23 mouse cellular contexts compared by ENCODE assay signal in the genomic region with DNA sequence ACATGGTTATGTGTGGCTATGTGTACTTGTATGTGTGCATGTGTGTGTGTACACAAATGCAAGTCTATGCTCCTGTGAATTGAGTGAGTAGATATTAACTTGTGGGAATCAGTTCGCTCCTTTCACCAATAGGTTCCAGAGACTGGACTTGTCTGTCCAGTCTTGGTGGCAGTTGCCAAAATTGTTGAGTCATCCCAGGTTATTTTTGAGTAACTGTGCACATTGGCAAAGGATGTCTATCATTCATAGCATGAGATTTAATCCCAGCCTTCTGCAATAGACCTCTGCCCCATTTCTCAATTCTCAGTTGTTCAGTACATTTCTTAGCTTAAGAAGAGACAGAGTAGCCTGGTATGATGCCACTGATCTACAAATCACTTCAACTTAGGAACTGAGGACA. TPM values are rescaled to one million over a fixed set of nuclear protein-coding genes. Genes with fewer than 3 reads are reported as not detected.
"Had no signal": no experiment of that assay in that cellular context is flagged by ENCODE, and none has a peak within 500 bp of the region (broad histone marks: within the 10 kb centered on the region; RNA-seq: fewer than 3 reads in every experiment).

No protein-coding gene starts in this region.

- DNase-seq: kidney, adult 9 months; kidney, postnatal 4 days; liver, embryonic 13.5 days; liver, postnatal 0 days; lung, postnatal 14 days; right cerebral cortex, postnatal 14 days; thymus, postnatal 36 days had no signal

- H3K27me3 ChIP-seq: liver, embryonic 13.5 days; lung, embryonic 15.5 days; midbrain, embryonic 13.5 days had no signal

- H3K4me1 ChIP-seq: limb, embryonic 10.5 days; liver, embryonic 13.5 days; lung, embryonic 15.5 days; midbrain, embryonic 13.5 days had no signal

- H3K27ac ChIP-seq: kidney, postnatal 0 days; layer of hippocampus, adult 2 months; limb, embryonic 10.5 days; liver, embryonic 13.5 days; lung, embryonic 15.5 days; macrophage; midbrain, embryonic 13.5 days had no signal

- H3K9ac ChIP-seq: liver, embryonic 13.5 days; liver, postnatal 0 days; lung, embryonic 15.5 days; midbrain, embryonic 13.5 days had no signal

- H3K36me3 ChIP-seq: limb, embryonic 10.5 days; liver, embryonic 13.5 days; lung, embryonic 15.5 days; midbrain, embryonic 13.5 days had no signal

- H3K4me3 ChIP-seq: layer of hippocampus, adult 2 months; limb, embryonic 10.5 days; liver, embryonic 13.5 days; lung, embryonic 15.5 days; midbrain, embryonic 13.5 days had no signal

RNA-seq across cellular contexts. Expression of gene Fbxw16, which starts 16.0 kb away (rescaled TPM):
- total RNA-seq: layer of hippocampus, adult 2 months; layer of hippocampus, postnatal 10 days; left cerebral cortex, adult 18-20 months; left cerebral cortex, postnatal 14 days; midbrain, postnatal 0 days had no signal
- polyA plus RNA-seq: intestine, postnatal 0 days; kidney, postnatal 0 days; limb, embryonic 10.5 days; limb, embryonic 14.5 days; liver, embryonic 13.5 days; liver, postnatal 0 days; lung, embryonic 15.5 days; macrophage; midbrain, embryonic 13.5 days; midbrain, postnatal 0 days; neural tube, embryonic 14.5 days; small intestine, adult 2 months; stomach, embryonic 16.5 days; thymus, postnatal 0 days had no signal

RNA-seq across cellular contexts. Expression of gene Fbxw22, which starts 28.9 kb away (rescaled TPM):
- total RNA-seq: layer of hippocampus, adult 2 months; layer of hippocampus, postnatal 10 days; left cerebral cortex, adult 18-20 months; left cerebral cortex, postnatal 14 days; midbrain, postnatal 0 days had no signal
- polyA plus RNA-seq: intestine, postnatal 0 days; kidney, postnatal 0 days; limb, embryonic 10.5 days; limb, embryonic 14.5 days; liver, embryonic 13.5 days; liver, postnatal 0 days; lung, embryonic 15.5 days; macrophage; midbrain, embryonic 13.5 days; midbrain, postnatal 0 days; neural tube, embryonic 14.5 days; small intestine, adult 2 months; stomach, embryonic 16.5 days; thymus, postnatal 0 days had no signal
